Mouse (Mus musculus) liver, embryonic 13.5 days (tissue): ENCODE data around the gene Cdr2l. TPM values are rescaled to one million over a fixed set of nuclear protein-coding genes. Genes with fewer than 3 reads are reported as not detected.

Experiments used
- ATAC-seq: fragments of 200-750 bp; cut with Nextera tagmentation; 2 replicates; pipeline ENCODE4 v1.8.0; 2017; ENCODE audit warnings: low read depth, mild to moderate bottlenecking, moderate number of reproducible peaks, moderate library complexity
- DNase-seq: peaks from one replicate; pipeline ENCODE4 v3.0.0; 2022
- H3K27ac ChIP-seq: fragments of 300-500 bp; sonication (generic); 2 replicates; pipeline ENCODE4 v1.5.1; 2015; ENCODE audit warnings: moderate library complexity, mild to moderate bottlenecking, inconsistent platforms
- H3K27me3 ChIP-seq: fragments of 300-500 bp; sonication (generic); 2 replicates; pipeline ENCODE4 v1.6.1; 2015; ENCODE audit warnings: mild to moderate bottlenecking, inconsistent platforms
- H3K36me3 ChIP-seq: fragments of 300-500 bp; sonication (generic); 2 replicates; pipeline ENCODE4 v1.6.1; 2015; ENCODE audit warnings: mild to moderate bottlenecking, inconsistent platforms
- H3K4me1 ChIP-seq: fragments of 300-500 bp; sonication (generic); replicated peaks from 2 replicates; pipeline ENCODE4 v1.6.1; 2015; ENCODE audit warnings: inconsistent platforms
- H3K4me2 ChIP-seq: fragments of 300-500 bp; sonication (generic); 2 replicates; pipeline ENCODE4 v1.6.1; 2015; ENCODE audit warnings: inconsistent platforms, mild to moderate bottlenecking, moderate library complexity
- H3K4me3 ChIP-seq: fragments of 300-500 bp; sonication (generic); replicated peaks from 2 replicates; pipeline ENCODE4 v1.5.1; 2015; ENCODE audit warnings: mild to moderate bottlenecking, inconsistent platforms
- H3K9ac ChIP-seq: fragments of 300-500 bp; sonication (generic); 2 replicates; pipeline ENCODE4 v1.6.1; 2015; ENCODE audit warnings: mild to moderate bottlenecking, inconsistent platforms
- H3K9me3 ChIP-seq: fragments of 300-500 bp; sonication (generic); replicated peaks from 2 replicates; pipeline ENCODE4 v1.6.1; 2016; ENCODE audit warnings: inconsistent platforms
- WGBS: fragments of 180-500 bp; shearing (Covaris S2); methylation state at CpG from one replicate; pipeline ENCODE4 v1.1.7; 2015; ENCODE audit not compliant: insufficient replicate concordance; 5-methylcytosine and 5-hydroxymethylcytosine counted together
- polyA plus RNA-seq: library from polyadenylated mRNA; unstranded; fragments of >200 nt; fragmentation: Nextera tagmentation; extraction: Ambion mirVana; gene quantifications from 2 replicates; pipeline ENCODE4 v1.2.1, GENCODE M21; 2015

The Cdr2l gene
- polyA plus RNA-seq, 1 experiment from 2014 or later, result 1.5 TPM

DNA sequence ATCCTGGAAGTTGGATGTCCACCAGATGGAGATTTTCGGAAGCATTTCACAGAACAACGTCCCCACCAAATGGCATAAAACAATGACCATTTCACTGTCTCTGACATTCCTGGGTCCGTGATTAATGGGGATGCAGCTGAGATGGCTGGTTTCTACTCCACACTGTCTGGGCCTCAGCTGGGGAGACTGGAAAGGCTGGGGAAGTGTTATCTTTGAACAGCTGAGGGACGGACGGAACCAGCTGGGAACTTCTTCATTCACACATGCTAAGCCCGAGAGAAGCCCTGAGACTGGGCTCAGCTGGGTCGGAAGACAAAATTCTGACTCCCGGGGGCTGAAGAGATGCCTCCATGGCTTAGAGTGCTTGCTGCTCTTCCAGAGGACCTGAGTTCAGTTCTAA lies 10.4 kb upstream of the Cdr2l start:
- WGBS, result 51% methylated on average over 8 of the region's 8 CpGs

DNA sequence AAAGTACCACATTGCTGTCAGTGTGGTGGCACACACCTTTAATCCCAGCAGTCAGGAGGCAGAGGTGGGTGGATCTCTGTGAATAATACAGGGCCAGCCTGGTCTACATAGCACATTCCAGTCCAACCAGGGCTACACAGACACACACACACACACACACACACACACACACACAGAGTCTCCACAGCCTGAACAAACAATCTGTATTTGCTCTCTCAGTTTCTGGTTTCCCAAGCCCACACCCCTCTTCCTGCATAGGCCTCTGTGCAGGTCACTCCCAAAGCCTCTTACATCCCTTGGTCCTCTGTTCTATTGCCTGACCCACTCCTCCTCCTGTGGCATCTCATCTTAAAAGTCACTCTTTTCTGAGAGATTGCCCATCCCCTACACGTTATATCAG lies 9.7 kb upstream of the Cdr2l start:
- Histone ChIP-seq H3K9ac (no peak overlapping the region), H3K4me1 (peaks cover 12% of the 10 kb centered on the region), H3K36me3 (no peaks in the 10 kb centered on the region), H3K27me3 (peaks cover 95% of the 10 kb centered on the region), H3K9me3 (no peaks in the 10 kb centered on the region), H3K4me2 (no peak overlapping the region), H3K27ac (no peak overlapping the region), H3K4me3 (no peak overlapping the region)
- no peak for DNase-seq
- no peak for ATAC-seq
- 46% methylated on average over 1 of the region's 1 CpGs for WGBS

More for the DNA sequence above, 10.4 kb upstream of the Cdr2l start:
- ATAC-seq (no peak), DNase-seq (no peak)
- Histone ChIP-seq H3K9me3 (no peaks in the 10 kb centered on the region), H3K27ac (no peak overlapping the region), H3K9ac (no peak overlapping the region), H3K36me3 (no peaks in the 10 kb centered on the region), H3K4me2 (no peak overlapping the region), H3K4me3 (no peak overlapping the region), H3K4me1 (peaks cover 19% of the 10 kb centered on the region), H3K27me3 (peaks cover 97% of the 10 kb centered on the region)

DNA sequence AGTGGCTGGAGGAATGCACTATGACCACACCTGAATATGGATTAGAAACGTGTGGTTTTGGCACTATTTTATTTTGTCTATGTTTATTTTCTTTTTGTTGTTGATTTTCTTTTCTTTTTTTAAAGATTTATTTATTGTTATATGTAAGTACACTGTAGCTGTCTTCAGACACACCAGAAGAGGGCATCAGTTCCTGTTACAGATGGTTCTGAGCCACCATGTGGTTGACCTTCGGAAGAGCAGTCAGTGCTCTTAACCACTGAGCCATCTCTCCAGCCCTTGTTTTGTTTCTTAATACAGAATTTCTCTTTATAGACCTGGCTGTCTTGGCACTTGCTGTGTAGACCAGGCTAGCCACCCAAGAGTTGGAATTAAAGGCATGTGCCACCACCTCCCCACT lies 9.0 kb upstream of the Cdr2l start:
- DNase-seq, result no peak
- Histone ChIP-seq H3K27ac (no peak overlapping the region), H3K36me3 (no peaks in the 10 kb centered on the region), H3K4me3 (no peak overlapping the region), H3K9me3 (no peaks in the 10 kb centered on the region), H3K4me1 (peaks cover 5% of the 10 kb centered on the region), H3K27me3 (peaks cover 91% of the 10 kb centered on the region), H3K4me2 (no peak overlapping the region), H3K9ac (no peak overlapping the region)
- WGBS, result 37% methylated on average over 2 of the region's 2 CpGs
- ATAC-seq, result no peak

- H3K4me3 ChIP-seq, result peak overlapping the region; percentile 26
- no peak for DNase-seq
- WGBS, result 2% methylated on average over 30 of the region's 30 CpGs
These were observed 7.7 kb upstream of the Cdr2l start for GRCm38 (mm10) chr11:115373805-115374694.

DNA sequence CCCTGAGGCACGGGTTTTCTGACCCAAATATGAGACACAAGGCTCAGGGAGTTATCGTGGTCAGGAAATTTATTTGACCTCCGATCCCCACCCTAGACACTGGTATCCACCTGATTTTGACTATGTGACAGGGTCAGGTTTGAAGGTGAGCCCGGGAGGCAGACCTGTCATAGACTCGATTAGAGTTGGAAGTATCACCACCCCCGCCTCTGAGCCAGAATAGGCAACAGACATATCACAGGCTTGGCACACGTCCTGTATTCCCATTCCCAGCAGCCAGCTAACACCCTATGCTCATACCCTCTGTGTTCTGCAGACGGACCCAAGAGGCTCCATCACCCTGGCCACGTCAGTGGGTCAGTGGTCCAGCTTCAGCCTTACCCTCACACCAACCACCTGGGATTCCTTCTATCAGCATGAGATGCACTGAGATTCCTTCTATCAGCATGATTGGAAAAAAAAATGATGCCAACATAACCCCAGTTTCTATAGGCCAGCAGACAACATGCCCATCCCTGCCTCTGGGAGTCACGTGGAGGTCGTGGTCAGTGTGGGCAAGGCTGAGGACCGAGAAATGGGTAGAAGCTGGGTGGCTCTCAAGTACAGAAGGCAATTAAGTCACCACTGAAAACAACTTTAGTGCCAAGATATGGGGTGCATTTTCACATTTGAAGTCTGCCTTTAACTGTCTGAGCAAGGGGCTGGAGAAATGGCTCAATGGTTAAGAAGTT lies 6.9 kb upstream of the Cdr2l start:
- H3K27me3 ChIP-seq, result peaks cover 78% of the 10 kb centered on the region
- ATAC-seq (no peak), DNase-seq (no peak)
- H3K36me3 ChIP-seq, result no peaks in the 10 kb centered on the region
- no peak overlapping the region for H3K27ac ChIP-seq
- 44% methylated on average over 12 of the region's 12 CpGs for WGBS
- H3K4me2 ChIP-seq, result no peak overlapping the region
- no peak overlapping the region for H3K4me3 ChIP-seq
- H3K9me3 ChIP-seq, result no peaks in the 10 kb centered on the region
- H3K9ac ChIP-seq, result no peak overlapping the region
- peaks cover 5% of the 10 kb centered on the region for H3K4me1 ChIP-seq

More at GRCm38 (mm10) chr11:115373805-115374694, 7.7 kb upstream of the Cdr2l start:
- no peak for ATAC-seq
- Histone ChIP-seq H3K27me3 (peaks cover 80% of the 10 kb centered on the region), H3K4me2 (peak overlapping the region; percentile 47), H3K27ac (no peak overlapping the region), H3K9ac (0 out of 2 replicates have a peak overlapping the region, but pooled peaks have one; percentile 9), H3K4me1 (peaks cover 5% of the 10 kb centered on the region), H3K36me3 (no peaks in the 10 kb centered on the region), H3K9me3 (no peaks in the 10 kb centered on the region)

GRCm38 (mm10) chr11:115376722-115377121 lies 5.0 kb upstream of the Cdr2l start:
- Histone ChIP-seq H3K4me1 (peaks cover 5% of the 10 kb centered on the region), H3K9ac (no peak overlapping the region), H3K9me3 (no peaks in the 10 kb centered on the region), H3K4me3 (no peak overlapping the region), H3K36me3 (no peaks in the 10 kb centered on the region), H3K27ac (no peak overlapping the region), H3K4me2 (no peak overlapping the region), H3K27me3 (peaks cover 79% of the 10 kb centered on the region)
- 40% methylated on average over 7 of the region's 7 CpGs for WGBS
- ATAC-seq (no peak), DNase-seq (no peak)

DNA sequence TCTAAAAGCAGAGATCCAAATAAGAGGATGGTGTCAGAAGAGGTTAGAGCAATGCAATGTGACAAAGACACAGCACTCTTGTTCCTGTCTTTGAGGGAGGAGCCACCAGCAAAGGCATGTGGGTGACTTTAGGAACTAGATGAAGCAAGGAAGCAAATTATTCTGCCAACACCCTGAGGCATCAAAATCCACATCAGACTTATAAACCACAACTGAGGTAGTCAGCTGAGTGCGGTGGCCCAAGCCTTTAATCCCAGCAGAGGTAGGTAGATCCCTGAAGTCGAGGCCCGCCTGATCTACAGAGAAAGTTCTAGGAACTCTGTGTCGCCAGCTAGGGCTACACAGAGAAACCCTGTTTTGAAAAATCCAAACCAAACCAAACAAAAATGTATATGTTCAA lies 4.5 kb upstream of the Cdr2l start:
- no peak overlapping the region for H3K27ac ChIP-seq
- peaks cover 5% of the 10 kb centered on the region for H3K4me1 ChIP-seq
- no peak for ATAC-seq
- H3K9ac ChIP-seq, result no peak overlapping the region
- no peak overlapping the region for H3K4me3 ChIP-seq
- no peak overlapping the region for H3K4me2 ChIP-seq
- WGBS, result 67% methylated on average over 4 of the region's 4 CpGs
- no peaks in the 10 kb centered on the region for H3K36me3 ChIP-seq
- H3K27me3 ChIP-seq, result peaks cover 79% of the 10 kb centered on the region
- no peaks in the 10 kb centered on the region for H3K9me3 ChIP-seq
- DNase-seq, result no peak

GRCm38 (mm10) chr11:115377854-115378253 lies 3.9 kb upstream of the Cdr2l start:
- Histone ChIP-seq H3K9me3 (no peaks in the 10 kb centered on the region), H3K27me3 (peaks cover 79% of the 10 kb centered on the region), H3K9ac (no peak overlapping the region), H3K36me3 (no peaks in the 10 kb centered on the region), H3K4me3 (no peak overlapping the region), H3K27ac (no peak overlapping the region), H3K4me1 (peaks cover 5% of the 10 kb centered on the region), H3K4me2 (no peak overlapping the region)
- WGBS, result 72% methylated on average over 7 of the region's 7 CpGs
- ATAC-seq (no peak), DNase-seq (no peak)

DNA sequence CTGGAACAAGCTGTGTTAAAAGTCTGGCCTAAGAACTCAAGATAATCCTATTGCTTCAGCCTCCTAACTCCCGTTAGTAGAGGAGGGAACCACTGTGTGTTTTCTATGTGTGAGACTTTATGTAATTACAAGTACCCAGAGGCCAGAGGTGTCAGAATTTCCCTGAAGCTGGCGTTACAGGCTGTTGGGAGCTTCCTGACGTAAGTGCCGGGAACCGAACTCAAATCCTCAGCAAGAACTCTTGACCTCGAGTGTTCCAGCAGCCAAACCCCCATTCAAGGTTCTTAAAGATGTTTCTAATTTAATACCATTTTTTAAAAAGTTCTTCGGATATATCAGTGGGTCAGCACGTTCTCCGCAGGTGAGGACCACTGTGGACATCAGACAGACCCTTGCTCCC lies 440 bp upstream of the Cdr2l start:
- Histone ChIP-seq H3K36me3 (no peaks in the 10 kb centered on the region), H3K4me2 (peak overlapping the region; percentile 70), H3K4me1 (no peaks in the 10 kb centered on the region), H3K9ac (no peak overlapping the region), H3K27me3 (peaks cover 77% of the 10 kb centered on the region), H3K27ac (no peak overlapping the region), H3K9me3 (no peaks in the 10 kb centered on the region), H3K4me3 (peak overlapping the region; percentile 60)
- DNase-seq, result no peak
- ATAC-seq, result no peak
- WGBS, result 36% methylated on average over 9 of the region's 9 CpGs

DNA sequence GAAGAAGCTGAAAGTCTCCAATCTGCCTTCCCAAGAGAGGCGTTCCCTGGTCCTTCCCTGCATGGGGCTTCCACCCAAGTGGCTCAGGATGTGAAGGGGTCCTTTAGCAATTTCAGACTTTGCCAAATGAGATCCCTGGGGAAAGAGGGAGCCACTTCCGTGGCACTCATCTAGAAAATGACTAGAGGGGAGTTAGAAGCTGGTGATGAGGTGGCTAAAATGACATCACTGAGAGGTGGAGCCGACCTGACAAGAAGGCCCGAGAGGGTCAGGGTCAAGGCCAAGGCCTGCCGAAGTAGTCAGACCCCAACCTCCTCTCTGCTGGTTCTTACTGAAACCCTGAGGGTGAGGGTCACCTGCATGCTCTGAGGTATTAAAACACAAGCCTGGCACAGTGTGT lies 1.2 kb downstream of the Cdr2l start:
- Histone ChIP-seq H3K4me2 (peak overlapping the region; percentile 70), H3K4me3 (peak overlapping the region; percentile 60), H3K27me3 (peaks cover 73% of the 10 kb centered on the region), H3K9ac (0 out of 2 replicates have a peak overlapping the region, but pooled peaks have one; percentile 59), H3K4me1 (no peaks in the 10 kb centered on the region), H3K9me3 (no peaks in the 10 kb centered on the region), H3K36me3 (no peaks in the 10 kb centered on the region), H3K27ac (no peak overlapping the region)
- DNase-seq (no peak), ATAC-seq (no peak)
- WGBS, result 30% methylated on average over 5 of the region's 5 CpGs

GRCm38 (mm10) chr11:115383701-115384474 lies 2.2 kb downstream of the Cdr2l start:
- Histone ChIP-seq H3K27me3 (peaks cover 73% of the 10 kb centered on the region), H3K4me1 (no peaks in the 10 kb centered on the region), H3K36me3 (no peaks in the 10 kb centered on the region), H3K4me2 (peak overlapping the region; percentile 70), H3K4me3 (no peak overlapping the region), H3K27ac (peak overlapping the region; percentile 20; the same call in 1 of the 2 replicates), H3K9me3 (no peaks in the 10 kb centered on the region), H3K9ac (no peak overlapping the region)
- no peak for ATAC-seq
- 53% methylated on average over 16 of the region's 16 CpGs for WGBS
- DNase-seq, result no peak
